Mouse (Mus musculus) ES-E14 (cell line): ENCODE measurements at regions not wholly inside any gene's neighbourhood (a gene's known extent, or its start where the extent isn't known, plus 50 kb on each side); places are given as distances from the start of the nearest gene placed in this dataset.

Experiments used
- DNase-seq: peaks from one replicate; pipeline ENCODE4 v3.0.0-alpha.2; 2013; ENCODE audit warnings: low read depth, low spot score
- H3K27ac ChIP-seq: 2 replicates; pipeline ENCODE4 v1.5.1; 2012; ENCODE audit warnings: low read depth, mild to moderate bottlenecking, low read length, moderate library complexity, mixed read lengths; ENCODE audit not compliant: poor library complexity, insufficient read depth, severe bottlenecking
- H3K36me3 ChIP-seq: 2 replicates; pipeline ENCODE4 v1.6.1; 2012; ENCODE audit warnings: mild to moderate bottlenecking, low read length, moderate library complexity, mixed read lengths; ENCODE audit not compliant: control insufficient read depth, poor library complexity, insufficient read depth, severe bottlenecking
- H3K4me1 ChIP-seq, 2 experiments: fragments of 150-350 bp in 1 of 2; sonication (generic) in 1 of 2; 2 replicates each; pipeline ENCODE4 v1.6.1; 2012; ENCODE audit warnings: low read length in 2 of 2, mild to moderate bottlenecking in 1 of 2, mixed read lengths in 1 of 2; ENCODE audit not compliant: control insufficient read depth in 2 of 2, insufficient read depth in 2 of 2, poor library complexity in 1 of 2
- H3K4me3 ChIP-seq, 2 experiments: fragments of 150-350 bp in 1 of 2; sonication (generic) in 1 of 2; 2 replicates each; pipeline ENCODE4 v1.5.1; 2012; ENCODE audit warnings: low read length in 2 of 2, low read depth in 1 of 2, mild to moderate bottlenecking in 1 of 2, mixed read lengths in 1 of 2; ENCODE audit not compliant: insufficient read depth in 1 of 2, poor library complexity in 1 of 2, severe bottlenecking in 1 of 2
- H3K9ac ChIP-seq: 2 replicates; pipeline ENCODE4 v1.6.1; 2012; ENCODE audit warnings: low read depth, mild to moderate bottlenecking, low read length, mixed read lengths; ENCODE audit not compliant: poor library complexity, insufficient read depth, severe bottlenecking
- H3K9me3 ChIP-seq: fragments of 150-350 bp; sonication (generic); 2 replicates; pipeline ENCODE4 v1.6.1; 2012; ENCODE audit warnings: low read depth, mild to moderate bottlenecking, low read length; ENCODE audit not compliant: control insufficient read depth, insufficient read depth
- CHD2 ChIP-seq: IDR thresholded peaks from 2 replicates; pipeline ENCODE4 v1.6.1; 2014; ENCODE audit warnings: mild to moderate bottlenecking, low read depth, low read length, inconsistent platforms
- HCFC1 ChIP-seq: IDR thresholded peaks from 2 replicates; pipeline ENCODE4 v1.6.1; 2012; ENCODE audit warnings: low read length, inconsistent platforms, borderline replicate concordance; ENCODE audit not compliant: insufficient read depth
- MAFK ChIP-seq: IDR thresholded peaks from 2 replicates; pipeline ENCODE4 v1.6.1; 2014; ENCODE audit warnings: mild to moderate bottlenecking, low read depth, low read length, inconsistent platforms; ENCODE audit not compliant: insufficient read depth
- ZC3H11A ChIP-seq: IDR thresholded peaks from 2 replicates; pipeline ENCODE4 v1.6.1; 2012; ENCODE audit warnings: low read depth, mild to moderate bottlenecking, inconsistent platforms, low read length, borderline replicate concordance
- ZNF384 ChIP-seq: IDR thresholded peaks from 2 replicates; pipeline ENCODE4 v1.6.1; 2012; ENCODE audit warnings: low read depth, low read length, inconsistent platforms
- in situ Hi-C, 2 experiments: fragments of 600-800 bp; cut with MboI; formaldehyde crosslinking; loops; one replicate each; pipeline ENCODE4 v1.15.1; 2025; ENCODE audit warnings: low sequenced_read_pairs in 2 of 2, inconsistent platforms in 1 of 2; ENCODE audit not compliant: unreplicated experiment in 2 of 2

GRCm38 (mm10) chr14:105512914-105513677, 254.7 kb downstream of the Ndfip2 start:
- TF ChIP-seq MAFK = no peak
- no peak for TF ChIP-seq CHD2
- TF ChIP-seq HCFC1 = no peak
- no peak for TF ChIP-seq ZNF384
- no peak for TF ChIP-seq ZC3H11A
- Histone ChIP-seq H3K4me1 (no peaks in the 10 kb centered on the region), H3K27ac (no peak overlapping the region), H3K9ac (no peak overlapping the region), H3K4me3 (no peak overlapping the region), H3K36me3 (no peaks in the 10 kb centered on the region), H3K9me3 (no peaks in the 10 kb centered on the region)
- in situ Hi-C loops = no loop called here
- DNase-seq = no peak

- no peak overlapping the region for H3K9ac ChIP-seq
- TF ChIP-seq HCFC1 (no peak), MAFK (no peak), CHD2 (no peak), ZC3H11A (no peak), ZNF384 (no peak)
Observed at GRCm38 (mm10) chr14:105511826-105512225, 253.5 kb downstream of the Ndfip2 start.

GRCm38 (mm10) chr14:105511135-105511534, 252.8 kb downstream of the Ndfip2 start:
- in situ Hi-C loops = no loop called here
- Histone ChIP-seq H3K4me1 (no peaks in the 10 kb centered on the region), H3K9ac (no peak overlapping the region), H3K27ac (no peak overlapping the region), H3K36me3 (no peaks in the 10 kb centered on the region), H3K4me3 (no peak overlapping the region), H3K9me3 (no peaks in the 10 kb centered on the region)
- TF ChIP-seq ZC3H11A (no peak), CHD2 (no peak), ZNF384 (no peak), HCFC1 (no peak), MAFK (no peak)
- DNase-seq = no peak

More at GRCm38 (mm10) chr14:105511826-105512225, 253.5 kb downstream of the Ndfip2 start:
- no peaks in the 10 kb centered on the region for H3K36me3 ChIP-seq
- H3K27ac ChIP-seq = no peak overlapping the region
- no peaks in the 10 kb centered on the region for H3K9me3 ChIP-seq
- DNase-seq = no peak
- H3K4me1 ChIP-seq = no peaks in the 10 kb centered on the region
- in situ Hi-C loops = no loop called here
- H3K4me3 ChIP-seq = no peak overlapping the region

- Histone ChIP-seq H3K9me3 (no peaks in the 10 kb centered on the region), H3K36me3 (no peaks in the 10 kb centered on the region), H3K4me3 (no peak overlapping the region), H3K9ac (no peak overlapping the region), H3K4me1 (peaks cover 4 to 5% of the 10 kb centered on the region in 2 experiments; a peak in 3 of 4 replicates), H3K27ac (no peak overlapping the region)
- in situ Hi-C loops = no loop called here
- TF ChIP-seq MAFK (no peak), CHD2 (no peak), ZC3H11A (no peak), ZNF384 (no peak), HCFC1 (no peak)
- no peak for DNase-seq
Observed at GRCm38 (mm10) chr14:105505261-105505660, 246.9 kb downstream of the Ndfip2 start.
